Comparison of ENCODE assay signal across 16 mouse cellular contexts in genomic region chr14:103647981-103648380, GRCm38 (mm10). TPM values are rescaled to one million over a fixed set of nuclear protein-coding genes. Genes with fewer than 3 reads are reported as not detected.
DNase-seq lines count a peak whose midpoint lies in the region; ATAC-seq lines count a peak whose summit lies in the region.
"Had no signal": no experiment of that assay in that cellular context is flagged by ENCODE, and none has a peak within 500 bp of the region (broad histone marks: within the 10 kb centered on the region; RNA-seq: fewer than 3 reads in every experiment).

No protein-coding gene starts in this region.

- H3K9ac ChIP-seq in neural tube, embryonic 13.5 days: 0 out of 2 replicates have a peak overlapping the region, but pooled peaks have one; percentile 0
- no peak overlapping the region for H3K9ac ChIP-seq in forebrain, embryonic 15.5 days (replicated peaks)
- H3K9ac ChIP-seq in midbrain, embryonic 15.5 days: no peak overlapping the region; the same call in 1 of the 2 replicates
- H3K9ac ChIP-seq: heart, embryonic 13.5 days; liver, embryonic 14.5 days had no signal

- peak overlapping the region; percentile 66; the same call in 1 of the 2 replicates for H3K4me2 ChIP-seq in neural tube, embryonic 13.5 days
- H3K4me2 ChIP-seq in forebrain, embryonic 15.5 days (replicated peaks): peak overlapping the region; percentile 72; the same call in 1 of the 2 replicates
- H3K4me2 ChIP-seq in midbrain, embryonic 15.5 days: peak overlapping the region; percentile 67; the same call in 1 of the 2 replicates
- H3K4me2 ChIP-seq: heart, embryonic 13.5 days had no signal

- DNase-seq in neural tube, embryonic 10.5 days (ENCODE audit: extremely low spot score, low spot score): no peak
- no peak for DNase-seq in adipocyte (ENCODE audit: low spot score)
- DNase-seq in urinary bladder, postnatal 36 days (ENCODE audit: low spot score in 2 of 2): no peak
- no peak for DNase-seq in heart, postnatal 4 days
- DNase-seq: adrenal gland, adult 2 months; heart, postnatal 36 days; kidney, postnatal 14 days; layer of hippocampus, postnatal 36 days; right cerebral cortex, postnatal 14 days; spleen, adult 18-20 months had no signal

- no peak for ATAC-seq in neural tube, embryonic 13.5 days (ENCODE audit: low read depth)
- no peak for ATAC-seq in forebrain, embryonic 15.5 days (replicated peaks)
- ATAC-seq in midbrain, embryonic 15.5 days (replicated peaks): no peak

- peak overlapping the region; percentile 39; the same call in 1 of the 2 replicates for H3K27ac ChIP-seq in neural tube, embryonic 13.5 days (replicated peaks)
- H3K27ac ChIP-seq in forebrain, embryonic 15.5 days (replicated peaks): peak overlapping the region; percentile 97
- peak overlapping the region; percentile 65; the same call in 1 of the 2 replicates for H3K27ac ChIP-seq in midbrain, embryonic 15.5 days
- H3K27ac ChIP-seq: heart, embryonic 13.5 days; liver, embryonic 14.5 days had no signal

- no peaks in the 10 kb centered on the region for H3K36me3 ChIP-seq in neural tube, embryonic 13.5 days
- no peaks in the 10 kb centered on the region for H3K36me3 ChIP-seq in forebrain, embryonic 15.5 days
- H3K36me3 ChIP-seq in midbrain, embryonic 15.5 days (replicated peaks): no peaks in the 10 kb centered on the region
- H3K36me3 ChIP-seq: heart, embryonic 13.5 days had no signal

- no peaks in the 10 kb centered on the region for H3K9me3 ChIP-seq in neural tube, embryonic 13.5 days
- H3K9me3 ChIP-seq in forebrain, embryonic 15.5 days: no peaks in the 10 kb centered on the region
- no peaks in the 10 kb centered on the region for H3K9me3 ChIP-seq in midbrain, embryonic 15.5 days
- H3K9me3 ChIP-seq: heart, embryonic 13.5 days had no signal

- H3K4me3 ChIP-seq in neural tube, embryonic 13.5 days: no peak overlapping the region
- no peak overlapping the region for H3K4me3 ChIP-seq in forebrain, embryonic 15.5 days
- H3K4me3 ChIP-seq in midbrain, embryonic 15.5 days: no peak overlapping the region
- H3K4me3 ChIP-seq: erythroblast, embryonic 14.5 days; heart, embryonic 13.5 days had no signal

- no peaks in the 10 kb centered on the region for H3K27me3 ChIP-seq in neural tube, embryonic 13.5 days
- no peaks in the 10 kb centered on the region for H3K27me3 ChIP-seq in forebrain, embryonic 15.5 days
- H3K27me3 ChIP-seq in midbrain, embryonic 15.5 days (replicated peaks): no peaks in the 10 kb centered on the region

- 33% methylated on average over 2 of the region's 2 CpGs for WGBS in neural tube, embryonic 13.5 days
- 24% methylated on average over 2 of the region's 2 CpGs for WGBS in forebrain, embryonic 15.5 days
- WGBS in midbrain, embryonic 15.5 days: 45% methylated on average over 2 of the region's 2 CpGs

- peaks cover 50% of the 10 kb centered on the region for H3K4me1 ChIP-seq in neural tube, embryonic 13.5 days (replicated peaks)
- peaks cover 39% of the 10 kb centered on the region for H3K4me1 ChIP-seq in forebrain, embryonic 15.5 days
- H3K4me1 ChIP-seq in midbrain, embryonic 15.5 days: peaks cover 35% of the 10 kb centered on the region

RNA-seq across cellular contexts. Expression of gene Slain1, which starts 2.0 kb away (rescaled TPM):
- 14.7 and 15.2 TPM in 2 replicates for polyA plus RNA-seq in neural tube, embryonic 13.5 days (2015; fragmentation: Nextera tagmentation; extraction: Ambion mirVana)
- 31.8 and 35.9 TPM in 2 replicates for polyA plus RNA-seq in forebrain, embryonic 15.5 days (2015; fragmentation: Nextera tagmentation; extraction: Ambion mirVana)
- polyA plus RNA-seq in midbrain, embryonic 15.5 days (2015; fragmentation: Nextera tagmentation; extraction: Ambion mirVana): 21.7 TPM in 2 replicates
- total RNA-seq in heart, postnatal 4 days (2021): under 1 TPM; 0.31 to 0.45 TPM

Comparison
In these comparisons a context has a peak if more than half of its experiments do, and no peak if none do; other contexts are left out.
1. H3K27ac ChIP-seq: peak in every context shown above with its lines; median percentile 97 in forebrain, embryonic 15.5 days; 65 in midbrain, embryonic 15.5 days; 39 in neural tube, embryonic 13.5 days.